Mouse (Mus musculus): ENCODE measurements at regions not wholly inside any gene's neighbourhood (a gene's known extent, or its start where the extent isn't known, plus 50 kb on each side); places are given as distances from the start of the nearest gene placed in this dataset.

DNA sequence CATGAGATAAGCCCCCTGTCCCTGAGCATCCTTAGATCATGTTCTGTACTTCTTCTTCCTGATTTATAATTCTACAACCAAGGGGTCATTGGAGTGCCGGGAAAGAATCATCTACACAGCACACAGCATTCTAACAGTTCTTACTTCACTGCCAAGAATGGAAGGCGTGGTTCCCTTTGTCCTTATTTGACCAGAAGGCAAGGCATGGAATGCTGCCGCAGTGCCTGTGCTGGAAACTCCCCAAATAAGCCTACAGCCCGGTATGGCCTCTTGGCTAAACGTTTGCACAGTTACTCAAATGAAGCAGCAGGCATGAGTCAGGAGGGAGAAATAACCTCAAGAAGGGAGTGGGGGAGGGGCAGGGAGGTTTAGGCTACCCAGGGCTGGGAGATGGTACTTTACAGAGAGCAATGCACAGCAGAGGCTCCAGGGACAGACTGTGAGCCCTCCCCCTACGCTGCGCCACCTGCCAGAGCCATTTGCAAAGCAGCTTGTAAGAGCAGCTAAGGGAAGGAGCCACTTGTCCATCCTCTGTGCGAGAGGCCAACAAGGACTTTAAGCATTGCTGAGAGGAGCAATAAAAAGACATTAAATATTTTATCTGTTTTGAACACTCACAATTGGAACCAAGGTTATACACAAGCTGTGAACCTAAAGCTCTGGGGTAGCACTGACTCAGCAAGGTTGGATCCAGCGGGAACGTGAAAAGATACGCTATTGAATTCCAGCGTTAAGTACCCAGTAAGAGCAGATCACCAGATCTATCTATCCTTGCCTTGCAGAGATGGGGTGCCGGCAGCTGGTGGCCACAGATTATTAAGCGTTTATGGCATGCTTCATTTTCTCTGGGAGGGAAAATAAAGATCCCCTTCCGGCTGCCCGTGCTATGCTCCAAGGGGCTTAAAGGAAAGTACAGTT, 104.2 kb upstream of the Klf7 start:
- H3K27ac ChIP-seq: no peak overlapping the region
- TF ChIP-seq CTCF (IDR thresholded peaks at IDR 0.05; ENCODE audit: low read depth): no peak
- no peak for TF ChIP-seq EP300 (IDR thresholded peaks at IDR 0.05; ENCODE audit: low read depth)
- H3K4me3 ChIP-seq (ENCODE audit: insufficient read depth in 1 of 2, low read depth in 2 of 2, low read length in 2 of 2): no peak overlapping the region
- no peaks in the 10 kb centered on the region for H3K9me3 ChIP-seq (ENCODE audit: control insufficient read depth, low read length)
- no peak for ATAC-seq (ENCODE audit: insufficient read depth)
- 42% methylated on average over 16 of the region's 16 CpGs for WGBS (ENCODE audit: insufficient replicate concordance)
- H3K4me2 ChIP-seq (ENCODE audit: low read depth): no peak overlapping the region
- no peak overlapping the region for H3K9ac ChIP-seq (replicated peaks)
- DNase-seq (ENCODE audit: low read depth in 3 of 3, low spot score in 3 of 3): no peak
- H3K4me1 ChIP-seq (replicated peaks; ENCODE audit: control insufficient read depth in 2 of 2, insufficient read depth in 2 of 2, low read length in 1 of 2): peaks cover 0 to 2% of the 10 kb centered on the region in 2 experiments; a peak in 1 of 4 replicates
- H3K36me3 ChIP-seq (replicated peaks; ENCODE audit: control insufficient read depth, insufficient read depth, low read depth): no peaks in the 10 kb centered on the region
- H3K27me3 ChIP-seq (ENCODE audit: control insufficient read depth, insufficient read depth, low read length): no peaks in the 10 kb centered on the region

DNA sequence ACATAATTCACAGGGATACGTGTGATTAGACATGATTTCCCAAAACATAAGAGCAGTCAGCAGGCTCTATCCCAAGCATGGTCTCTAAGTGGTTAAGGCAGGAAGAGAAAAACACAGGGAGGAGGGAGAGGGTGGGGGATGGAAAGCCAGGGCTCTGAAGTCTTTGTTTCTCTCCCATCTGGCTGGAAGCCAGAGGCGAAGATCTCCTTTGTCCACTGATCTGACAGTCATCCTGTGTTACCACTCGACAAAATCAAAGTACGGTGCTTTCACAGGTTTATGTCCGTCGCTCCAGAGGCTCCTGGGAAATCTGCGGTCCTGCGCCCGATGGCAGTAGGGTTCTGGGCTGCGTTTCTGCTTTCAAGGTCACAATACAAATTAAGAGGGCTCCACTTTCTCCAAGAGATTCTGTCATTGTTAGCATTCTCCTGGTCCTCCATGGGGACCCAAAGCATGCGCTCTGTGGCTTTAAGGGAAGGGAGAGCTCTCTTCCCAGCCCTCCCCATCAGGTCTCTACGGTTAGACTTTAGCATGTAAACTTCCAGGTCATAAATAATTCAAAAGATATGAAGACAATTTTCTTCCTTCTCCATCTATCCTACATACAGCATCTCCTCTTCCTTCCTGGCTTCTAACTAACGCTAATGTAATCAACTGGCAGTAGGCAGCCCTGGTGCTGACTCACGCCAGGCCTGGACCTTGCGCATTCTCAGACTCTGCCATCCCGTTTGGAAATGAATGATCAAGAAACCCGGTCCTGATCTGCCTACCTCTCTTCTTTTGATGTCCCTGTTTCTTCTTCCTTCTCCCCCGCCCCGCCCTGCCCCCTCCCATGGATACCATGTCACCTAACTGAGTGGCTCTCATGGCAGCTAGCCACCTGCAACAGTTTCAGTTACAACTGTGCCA, 102.0 kb upstream of the Klf7 start:
- no peaks in the 10 kb centered on the region for H3K27me3 ChIP-seq (ENCODE audit: control insufficient read depth, insufficient read depth, low read length)
- H3K36me3 ChIP-seq (replicated peaks; ENCODE audit: control insufficient read depth, insufficient read depth, low read depth): no peaks in the 10 kb centered on the region
- TF ChIP-seq EP300 (IDR thresholded peaks at IDR 0.05; ENCODE audit: low read depth): no peak
- no peak for TF ChIP-seq CTCF (IDR thresholded peaks at IDR 0.05; ENCODE audit: low read depth)
- 70% methylated on average over 19 of the region's 19 CpGs for WGBS (ENCODE audit: insufficient replicate concordance)
- no peak overlapping the region for H3K9ac ChIP-seq (replicated peaks)
- ATAC-seq (ENCODE audit: insufficient read depth) (no peak), DNase-seq (ENCODE audit: low read depth in 3 of 3, low spot score in 3 of 3) (no peak)
- peaks cover 0 to 2% of the 10 kb centered on the region in 2 experiments; a peak in 1 of 4 replicates for H3K4me1 ChIP-seq (replicated peaks; ENCODE audit: control insufficient read depth in 2 of 2, insufficient read depth in 2 of 2, low read length in 1 of 2)
- H3K27ac ChIP-seq: no peak overlapping the region
- no peak overlapping the region for H3K4me3 ChIP-seq (ENCODE audit: insufficient read depth in 1 of 2, low read depth in 2 of 2, low read length in 2 of 2)
- no peak overlapping the region for H3K4me2 ChIP-seq (ENCODE audit: low read depth)
- H3K9me3 ChIP-seq (ENCODE audit: control insufficient read depth, low read length): no peaks in the 10 kb centered on the region

DNA sequence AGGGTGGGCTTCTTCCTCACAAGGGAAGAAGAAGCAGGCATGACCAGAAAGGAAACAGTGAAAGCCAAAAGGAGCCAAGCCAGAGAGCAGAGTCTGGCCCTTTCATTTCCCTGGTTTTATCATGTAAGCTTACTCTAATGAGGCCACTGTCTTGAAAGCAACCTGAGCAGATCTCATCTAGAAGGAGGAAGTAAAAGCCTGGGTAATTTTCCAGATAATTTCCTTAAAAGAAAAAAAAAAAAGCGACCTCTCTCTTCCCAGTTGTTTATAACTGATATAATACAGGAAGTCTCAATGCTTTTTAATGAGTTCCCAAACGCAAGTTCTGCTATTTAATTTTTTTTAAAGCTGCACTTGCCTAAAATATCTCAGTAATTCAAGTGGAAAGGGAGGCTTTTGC, 100.4 kb upstream of the Klf7 start:
- Histone ChIP-seq H3K4me2 (ENCODE audit: low read depth) (no peak overlapping the region), H3K4me3 (ENCODE audit: insufficient read depth in 1 of 2, low read depth in 2 of 2, low read length in 2 of 2) (no peak overlapping the region), H3K4me1 (replicated peaks; ENCODE audit: control insufficient read depth in 2 of 2, insufficient read depth in 2 of 2, low read length in 1 of 2) (peaks cover 0 to 2% of the 10 kb centered on the region in 2 experiments; a peak in 1 of 4 replicates), H3K36me3 (replicated peaks; ENCODE audit: control insufficient read depth, insufficient read depth, low read depth) (no peaks in the 10 kb centered on the region), H3K27me3 (ENCODE audit: control insufficient read depth, insufficient read depth, low read length) (no peaks in the 10 kb centered on the region), H3K9ac (replicated peaks) (no peak overlapping the region), H3K27ac (no peak overlapping the region), H3K9me3 (ENCODE audit: control insufficient read depth, low read length) (no peaks in the 10 kb centered on the region)
- DNase-seq (ENCODE audit: low read depth in 3 of 3, low spot score in 3 of 3): no peak
- WGBS (ENCODE audit: insufficient replicate concordance): 18% methylated on average over 2 of the region's 2 CpGs
- no peak for ATAC-seq (ENCODE audit: insufficient read depth)
- TF ChIP-seq CTCF (IDR thresholded peaks at IDR 0.05; ENCODE audit: low read depth) (no peak), EP300 (IDR thresholded peaks at IDR 0.05; ENCODE audit: low read depth) (no peak)

DNA sequence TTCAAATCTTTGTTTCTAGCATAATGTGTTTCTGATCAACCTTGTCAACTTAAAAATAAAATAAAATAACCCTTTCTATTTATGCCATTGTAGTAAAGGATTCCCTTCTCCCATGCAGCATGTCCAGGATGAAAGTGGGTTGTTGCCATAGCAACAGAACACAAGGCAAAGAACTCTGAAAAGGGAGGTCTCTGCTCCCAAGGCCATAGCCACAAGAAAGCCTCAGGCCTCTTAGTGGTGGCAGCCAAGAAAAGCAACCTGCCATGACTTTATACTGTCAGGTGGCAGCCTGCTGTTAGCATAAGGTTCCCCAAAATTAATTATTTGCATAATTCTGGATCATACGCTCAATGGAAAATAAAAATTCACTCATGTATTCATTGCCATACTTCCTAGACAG, 98.4 kb upstream of the Klf7 start:
- no peak overlapping the region for H3K4me2 ChIP-seq (ENCODE audit: low read depth)
- ATAC-seq (ENCODE audit: insufficient read depth): no peak
- H3K4me1 ChIP-seq (replicated peaks; ENCODE audit: control insufficient read depth in 2 of 2, insufficient read depth in 2 of 2, low read length in 1 of 2): peaks cover 0 to 2% of the 10 kb centered on the region in 2 experiments; a peak in 1 of 4 replicates
- no peaks in the 10 kb centered on the region for H3K27me3 ChIP-seq (ENCODE audit: control insufficient read depth, insufficient read depth, low read length)
- H3K27ac ChIP-seq: no peak overlapping the region
- H3K4me3 ChIP-seq (ENCODE audit: insufficient read depth in 1 of 2, low read depth in 2 of 2, low read length in 2 of 2): no peak overlapping the region
- DNase-seq (ENCODE audit: low read depth in 3 of 3, low spot score in 3 of 3): no peak
- H3K36me3 ChIP-seq (replicated peaks; ENCODE audit: control insufficient read depth, insufficient read depth, low read depth): no peaks in the 10 kb centered on the region
- 76% methylated on average over 1 of the region's 1 CpGs for WGBS (ENCODE audit: insufficient replicate concordance)
- no peak overlapping the region for H3K9ac ChIP-seq (replicated peaks)
- TF ChIP-seq EP300 (IDR thresholded peaks at IDR 0.05; ENCODE audit: low read depth): no peak
- TF ChIP-seq CTCF (IDR thresholded peaks at IDR 0.05; ENCODE audit: low read depth): no peak
- H3K9me3 ChIP-seq (ENCODE audit: control insufficient read depth, low read length): no peaks in the 10 kb centered on the region

DNA sequence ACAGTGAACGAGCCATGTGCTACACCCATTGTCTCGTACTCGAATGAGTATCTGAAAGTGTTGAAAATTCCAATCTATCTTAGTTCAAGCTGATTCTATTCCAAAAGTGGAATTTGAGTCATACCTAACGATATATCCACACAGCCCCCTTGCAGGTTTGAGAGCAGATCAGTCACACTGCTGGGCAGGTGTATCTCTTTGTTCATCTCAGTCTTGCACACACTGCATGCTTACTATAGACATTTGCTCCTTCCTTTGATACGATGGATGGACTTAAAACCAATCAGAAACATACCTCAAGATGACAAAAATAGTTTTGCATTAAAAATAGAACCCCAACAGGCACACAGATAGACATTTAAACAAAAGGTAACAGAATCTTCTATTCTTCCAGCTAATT, 98.0 kb upstream of the Klf7 start:
- Histone ChIP-seq H3K9me3 (ENCODE audit: control insufficient read depth, low read length) (no peaks in the 10 kb centered on the region), H3K27ac (no peak overlapping the region), H3K27me3 (ENCODE audit: control insufficient read depth, insufficient read depth, low read length) (no peaks in the 10 kb centered on the region), H3K4me3 (ENCODE audit: insufficient read depth in 1 of 2, low read depth in 2 of 2, low read length in 2 of 2) (no peak overlapping the region), H3K9ac (replicated peaks) (no peak overlapping the region), H3K36me3 (replicated peaks; ENCODE audit: control insufficient read depth, insufficient read depth, low read depth) (no peaks in the 10 kb centered on the region), H3K4me1 (replicated peaks; ENCODE audit: control insufficient read depth in 2 of 2, insufficient read depth in 2 of 2, low read length in 1 of 2) (peaks cover 0 to 2% of the 10 kb centered on the region in 2 experiments; a peak in 1 of 4 replicates), H3K4me2 (ENCODE audit: low read depth) (no peak overlapping the region)
- TF ChIP-seq CTCF (IDR thresholded peaks at IDR 0.05; ENCODE audit: low read depth) (no peak), EP300 (IDR thresholded peaks at IDR 0.05; ENCODE audit: low read depth) (no peak)
- no peak for DNase-seq (ENCODE audit: low read depth in 3 of 3, low spot score in 3 of 3)
- 66% methylated on average over 5 of the region's 5 CpGs for WGBS (ENCODE audit: insufficient replicate concordance)
- no peak for ATAC-seq (ENCODE audit: insufficient read depth)
